Mouse (Mus musculus): ENCODE measurements at regions not wholly inside any gene's neighbourhood (a gene's known extent, or its start where the extent isn't known, plus 50 kb on each side); places are given as distances from the start of the nearest gene placed in this dataset.

DNA sequence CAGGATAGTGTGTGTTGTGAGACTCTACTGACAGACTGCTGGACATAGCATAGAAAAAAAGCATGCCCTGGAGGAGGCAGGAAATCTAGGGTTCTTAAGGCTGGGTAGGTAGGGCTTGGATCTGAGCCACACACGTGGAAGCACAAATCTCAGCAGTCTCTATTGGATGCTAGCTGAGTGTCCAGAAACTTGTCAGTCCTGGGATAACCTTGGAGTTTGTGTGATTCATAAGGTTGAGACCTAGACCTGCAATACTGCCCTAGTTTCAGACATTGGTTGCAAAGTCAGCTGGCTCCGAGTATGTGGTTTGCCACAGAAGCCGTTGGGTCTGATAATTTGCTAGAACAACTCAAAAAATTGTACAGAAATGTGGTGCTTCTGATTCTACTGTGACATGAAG lies 335.8 kb upstream of the Myt1l start:
- TF ChIP-seq TCF12 (IDR thresholded peaks at IDR 0.05; ENCODE audit: low read depth, low read length): no peak
- no peak for TF ChIP-seq MAX (IDR thresholded peaks at IDR 0.05; ENCODE audit: low read length)

Measured in MEL (cell line).